Mouse (Mus musculus) liver, postnatal 0 days (tissue): ENCODE measurements at regions not wholly inside any gene's neighbourhood (a gene's known extent, or its start where the extent isn't known, plus 50 kb on each side); places are given as distances from the start of the nearest gene placed in this dataset.

Source experiments
- ATAC-seq: fragments of 200-750 bp; cut with Nextera tagmentation; 2 replicates; pipeline ENCODE4 v1.8.0; 2017; ENCODE audit warnings: mild to moderate bottlenecking, moderate library complexity
- DNase-seq: peaks from one replicate; pipeline ENCODE4 v3.0.0-alpha.2; 2016
- H3K27ac ChIP-seq: fragments of 300-500 bp; sonication (generic); 2 replicates; pipeline ENCODE4 v1.5.1; 2014; ENCODE audit warnings: antibody characterized with exemption, moderate library complexity, mild to moderate bottlenecking, low read depth
- H3K27me3 ChIP-seq: fragments of 300-500 bp; sonication (generic); 2 replicates; pipeline ENCODE4 v1.6.1; 2014; ENCODE audit warnings: low read length, control low read depth, mixed read lengths; ENCODE audit not compliant: insufficient read depth
- H3K36me3 ChIP-seq: fragments of 300-500 bp; sonication (generic); replicated peaks from 2 replicates; pipeline ENCODE4 v1.6.1; 2014; ENCODE audit warnings: mild to moderate bottlenecking, control low read depth, low read length, moderate library complexity, mixed read lengths; ENCODE audit not compliant: insufficient read depth
- H3K4me1 ChIP-seq: fragments of 300-500 bp; sonication (generic); 2 replicates; pipeline ENCODE4 v1.6.1; 2014; ENCODE audit warnings: antibody characterized with exemption, mild to moderate bottlenecking, control low read depth; ENCODE audit not compliant: insufficient read depth
- H3K4me2 ChIP-seq: fragments of 300-500 bp; sonication (generic); 2 replicates; pipeline ENCODE4 v1.6.1; 2014; ENCODE audit warnings: low read depth, mild to moderate bottlenecking, low read length, moderate library complexity, mixed read lengths
- H3K4me3 ChIP-seq: fragments of 300-500 bp; sonication (generic); 2 replicates; pipeline ENCODE4 v1.5.1; 2014; ENCODE audit warnings: low read depth, low read length
- H3K9ac ChIP-seq: fragments of 300-500 bp; sonication (generic); replicated peaks from 2 replicates; pipeline ENCODE4 v1.6.1; 2014; ENCODE audit warnings: mild to moderate bottlenecking, moderate library complexity
- H3K9me3 ChIP-seq: fragments of 300-500 bp; sonication (generic); 2 replicates; pipeline ENCODE4 v1.6.1; 2016; ENCODE audit warnings: mild to moderate bottlenecking, control low read depth, low read length, mixed read lengths
- CTCF ChIP-seq: sonication (generic); IDR thresholded peaks from 2 replicates; pipeline ENCODE4 v1.5.1; 2016; ENCODE audit warnings: antibody characterized with exemption, low read depth
- EP300 ChIP-seq: IDR thresholded peaks from 2 replicates; pipeline ENCODE4 v1.6.1; 2016; ENCODE audit warnings: antibody characterized with exemption, low read depth, mild to moderate bottlenecking
- WGBS: fragments of 180-500 bp; shearing (Covaris S2); extraction: QIAGEN DNeasy Blood & Tissue Kit; methylation state at CpG from one replicate; pipeline ENCODE4 v1.1.7; 2014; ENCODE audit not compliant: insufficient replicate concordance; 5-methylcytosine and 5-hydroxymethylcytosine counted together

DNA sequence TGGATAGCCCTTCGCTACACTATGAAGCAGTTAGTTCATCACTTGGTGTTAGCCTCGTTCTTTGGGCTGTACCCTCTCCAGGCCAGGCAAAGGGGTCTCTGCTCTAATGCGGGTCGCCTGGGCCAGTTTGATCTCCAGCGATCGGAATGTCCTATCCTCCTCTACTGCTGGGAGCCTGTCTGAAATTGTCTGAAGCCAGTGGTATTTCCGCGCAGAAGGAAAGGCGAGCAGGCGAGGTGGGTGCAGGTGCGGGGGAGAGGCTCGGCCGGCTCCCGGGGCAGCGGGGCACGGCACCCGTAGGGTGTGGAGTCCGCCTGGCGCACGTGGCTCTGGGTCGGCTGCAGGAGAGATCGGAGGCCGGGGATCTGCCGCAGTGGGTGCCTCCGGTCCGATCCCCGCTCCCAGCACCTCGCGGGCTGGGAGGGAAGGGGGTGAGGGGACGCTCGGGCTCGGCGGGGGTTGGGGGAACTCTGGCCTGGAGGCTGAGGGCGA is 111.8 kb upstream of the Six2 start:
- TF ChIP-seq EP300 (no peak), CTCF (no peak)
- peak overlapping the region; percentile 31 for H3K4me3 ChIP-seq
- under 1% methylated on average over 33 of the region's 34 CpGs for WGBS
- peaks cover 53% of the 10 kb centered on the region for H3K27me3 ChIP-seq
- DNase-seq (no peak), ATAC-seq (no peak)
- no peak overlapping the region for H3K9ac ChIP-seq
- H3K9me3 ChIP-seq = no peaks in the 10 kb centered on the region
- no peaks in the 10 kb centered on the region for H3K36me3 ChIP-seq
- H3K4me2 ChIP-seq = peak overlapping the region; percentile 58
- peaks cover 7% of the 10 kb centered on the region; the same call in 1 of the 2 replicates for H3K4me1 ChIP-seq
- H3K27ac ChIP-seq = no peak overlapping the region

DNA sequence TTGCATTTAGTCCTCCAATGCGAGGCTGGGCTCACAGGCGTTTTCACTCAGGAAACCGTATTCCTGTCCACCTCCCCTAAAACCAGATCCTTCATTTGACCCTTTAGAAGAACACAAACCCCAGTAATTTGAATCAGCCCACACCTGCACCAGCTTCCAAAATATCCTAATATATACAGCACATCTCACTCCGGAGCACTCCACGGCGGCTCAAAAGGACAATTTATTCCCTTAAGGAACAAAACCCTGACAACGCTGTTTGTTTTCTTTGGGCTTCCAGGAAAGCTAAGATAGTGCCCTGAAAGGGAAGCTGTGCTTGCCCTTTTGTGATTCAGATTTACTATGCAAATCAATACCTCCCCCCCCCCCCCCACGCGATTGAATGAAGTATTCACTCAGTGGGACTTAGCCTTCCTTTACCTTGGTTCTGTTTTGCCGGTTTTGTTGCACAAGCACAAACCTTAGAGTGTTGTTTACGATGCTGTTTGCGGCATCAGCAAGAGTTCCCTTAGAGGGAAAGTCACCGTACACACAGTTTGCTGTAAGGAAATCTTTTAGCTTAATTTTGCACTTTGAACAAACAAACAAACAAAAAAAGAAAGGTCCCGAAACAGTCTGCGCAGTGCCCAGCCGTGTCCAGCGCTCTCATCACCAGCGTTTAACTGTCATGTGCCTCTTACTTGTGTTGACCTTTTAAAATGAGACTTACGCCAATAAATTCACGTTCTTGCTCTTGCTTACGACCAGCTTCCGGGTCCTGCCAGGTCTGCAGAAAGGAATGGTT is 111.2 kb upstream of the Six2 start:
- H3K4me2 ChIP-seq = peak overlapping the region; percentile 58
- ATAC-seq = no peak
- peaks cover 7% of the 10 kb centered on the region; the same call in 1 of the 2 replicates for H3K4me1 ChIP-seq
- H3K9me3 ChIP-seq = no peaks in the 10 kb centered on the region
- no peak for DNase-seq
- TF ChIP-seq EP300 (no peak), CTCF (no peak)
- WGBS = 2% methylated on average over 22 of the region's 22 CpGs
- no peak overlapping the region for H3K9ac ChIP-seq
- no peaks in the 10 kb centered on the region for H3K36me3 ChIP-seq
- H3K27ac ChIP-seq = no peak overlapping the region
- peak overlapping the region; percentile 31 for H3K4me3 ChIP-seq
- H3K27me3 ChIP-seq = peaks cover 56% of the 10 kb centered on the region

DNA sequence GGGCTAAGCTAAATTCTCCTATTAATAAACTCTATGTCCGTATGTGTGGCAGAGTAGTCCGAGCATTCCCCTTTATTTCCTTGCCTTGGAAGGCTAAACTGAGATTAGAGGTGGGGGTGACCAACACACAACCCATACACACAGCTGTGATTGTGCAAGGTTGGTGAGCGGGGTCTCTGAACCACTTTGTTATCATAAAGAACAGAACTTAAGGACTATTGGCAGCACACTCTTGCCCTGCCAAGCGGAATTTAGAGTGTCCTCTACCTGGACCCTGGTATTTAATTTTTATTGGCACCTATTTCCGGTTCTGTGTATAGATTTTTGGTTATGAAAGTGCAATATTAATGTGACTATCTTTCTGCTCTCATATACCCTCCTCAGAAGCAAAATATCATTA is 109.7 kb upstream of the Six2 start:
- Histone ChIP-seq H3K4me3 (no peak overlapping the region), H3K27ac (no peak overlapping the region), H3K27me3 (peaks cover 52% of the 10 kb centered on the region), H3K4me2 (no peak overlapping the region), H3K36me3 (no peaks in the 10 kb centered on the region), H3K9ac (no peak overlapping the region), H3K9me3 (no peaks in the 10 kb centered on the region), H3K4me1 (peaks cover 7% of the 10 kb centered on the region; the same call in 1 of the 2 replicates)
- 68% methylated on average over 5 of the region's 5 CpGs for WGBS
- ATAC-seq = no peak
- TF ChIP-seq EP300 (no peak), CTCF (no peak)
- DNase-seq = no peak

DNA sequence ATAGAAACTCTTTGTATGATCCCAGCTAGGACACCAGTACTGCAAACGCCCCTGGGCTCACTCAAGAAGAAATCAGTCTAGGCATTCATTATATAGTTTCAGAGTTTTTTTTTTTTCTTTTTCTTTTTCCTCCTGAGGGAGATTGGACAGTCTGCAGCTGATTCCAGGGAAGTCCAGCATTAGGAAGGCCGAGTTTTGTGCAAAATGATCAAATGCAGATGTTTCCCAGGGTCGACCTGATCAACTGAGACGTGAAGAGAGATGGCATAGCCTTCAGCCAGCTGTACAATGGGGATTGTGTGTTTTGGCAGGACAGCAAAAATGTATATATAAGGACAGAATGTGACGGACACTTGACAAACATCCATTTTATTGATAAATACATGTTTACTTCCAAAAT is 107.7 kb upstream of the Six2 start:
- Histone ChIP-seq H3K27ac (no peak overlapping the region), H3K36me3 (no peaks in the 10 kb centered on the region), H3K4me3 (no peak overlapping the region), H3K9ac (no peak overlapping the region), H3K4me2 (no peak overlapping the region), H3K27me3 (peaks cover 44% of the 10 kb centered on the region), H3K4me1 (peaks cover 7% of the 10 kb centered on the region; the same call in 1 of the 2 replicates), H3K9me3 (no peaks in the 10 kb centered on the region)
- ATAC-seq (no peak), DNase-seq (no peak)
- no peak for TF ChIP-seq EP300
- TF ChIP-seq CTCF = no peak
- WGBS = 51% methylated on average over 5 of the region's 5 CpGs

DNA sequence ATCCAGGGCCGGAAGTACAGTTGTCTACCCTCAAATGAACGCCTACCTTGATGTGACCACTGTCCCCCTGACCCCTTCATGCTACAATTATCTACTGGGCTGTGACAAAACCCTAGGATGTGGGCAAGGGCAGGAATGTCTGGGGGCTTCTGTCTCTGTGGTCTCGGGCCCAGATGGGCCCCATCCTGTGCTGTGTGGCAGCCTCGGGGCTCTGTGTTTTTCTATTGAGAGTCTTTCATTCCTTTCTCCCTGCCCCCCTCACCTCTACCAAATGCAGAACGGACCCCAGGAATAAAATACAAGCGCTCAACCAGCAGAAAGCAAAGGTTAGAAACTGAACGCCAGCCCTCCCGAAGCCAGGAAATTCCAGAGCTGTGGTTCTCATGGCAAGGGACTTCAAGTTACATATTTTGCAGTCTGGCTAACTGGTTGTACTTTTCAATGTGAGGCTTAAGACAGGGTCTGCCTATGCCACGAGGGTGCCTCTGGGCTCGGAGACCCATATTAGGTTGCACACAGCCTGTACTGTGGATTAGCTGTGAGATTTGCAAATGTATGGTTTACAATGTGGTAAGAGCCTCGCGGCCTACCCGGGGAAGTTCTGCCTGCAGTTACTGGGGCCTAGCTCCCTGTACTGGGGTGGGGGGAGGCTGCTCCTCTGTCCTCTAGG is 97.7 kb upstream of the Six2 start:
- DNase-seq = no peak
- no peak for ATAC-seq
- H3K9me3 ChIP-seq = no peaks in the 10 kb centered on the region
- no peaks in the 10 kb centered on the region for H3K36me3 ChIP-seq
- no peak overlapping the region for H3K9ac ChIP-seq
- no peak overlapping the region for H3K4me2 ChIP-seq
- no peaks in the 10 kb centered on the region for H3K4me1 ChIP-seq
- no peak overlapping the region for H3K4me3 ChIP-seq
- WGBS = 55% methylated on average over 13 of the region's 13 CpGs
- no peak overlapping the region for H3K27ac ChIP-seq
- no peaks in the 10 kb centered on the region for H3K27me3 ChIP-seq
- TF ChIP-seq EP300 (no peak), CTCF (no peak)

DNA sequence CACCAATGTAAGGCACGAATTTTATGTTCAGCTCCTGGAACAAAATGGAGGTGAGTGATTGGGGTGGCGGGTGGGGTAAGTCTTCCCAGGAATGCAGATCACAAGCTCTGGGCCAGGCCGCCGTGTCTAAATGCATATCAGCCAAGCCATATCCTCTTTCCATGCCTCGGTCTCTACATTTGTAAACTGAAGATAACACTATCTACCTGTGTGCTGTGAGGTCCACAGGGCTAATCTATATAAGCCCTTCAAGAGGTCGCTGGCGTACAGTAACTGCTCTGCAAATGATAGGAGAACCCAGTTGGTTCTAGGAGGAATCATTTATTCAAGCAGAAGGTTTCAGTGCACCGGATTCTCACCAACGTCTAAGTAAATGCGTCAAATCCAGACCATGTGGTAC is 92.4 kb upstream of the Six2 start:
- TF ChIP-seq EP300 (no peak), CTCF (no peak)
- Histone ChIP-seq H3K27me3 (no peaks in the 10 kb centered on the region), H3K4me3 (no peak overlapping the region), H3K4me1 (no peaks in the 10 kb centered on the region), H3K36me3 (no peaks in the 10 kb centered on the region), H3K9me3 (no peaks in the 10 kb centered on the region), H3K9ac (no peak overlapping the region), H3K4me2 (no peak overlapping the region), H3K27ac (no peak overlapping the region)
- no peak for DNase-seq
- no peak for ATAC-seq
- 69% methylated on average over 10 of the region's 10 CpGs for WGBS
